Mouse (Mus musculus) small intestine, adult 2 months (tissue): ENCODE results near the gene Jade1.

Source experiments
- CTCF ChIP-seq: fragments of 200-500 bp; IDR thresholded peaks from 2 replicates; pipeline ENCODE4 v1.5.1; 2012; ENCODE audit warnings: low read depth, mild to moderate bottlenecking, control low read depth, inconsistent platforms, low read length, moderate library complexity, mixed read lengths; ENCODE audit not compliant: insufficient replicate concordance, insufficient read length; ENCODE audit errors: extremely low read depth
- POLR2A ChIP-seq: fragments of 200-500 bp; IDR thresholded peaks from 2 replicates; pipeline ENCODE4 v1.6.1; 2012; ENCODE audit warnings: low read depth, mild to moderate bottlenecking, control low read depth, inconsistent platforms, low read length, moderate library complexity

DNA sequence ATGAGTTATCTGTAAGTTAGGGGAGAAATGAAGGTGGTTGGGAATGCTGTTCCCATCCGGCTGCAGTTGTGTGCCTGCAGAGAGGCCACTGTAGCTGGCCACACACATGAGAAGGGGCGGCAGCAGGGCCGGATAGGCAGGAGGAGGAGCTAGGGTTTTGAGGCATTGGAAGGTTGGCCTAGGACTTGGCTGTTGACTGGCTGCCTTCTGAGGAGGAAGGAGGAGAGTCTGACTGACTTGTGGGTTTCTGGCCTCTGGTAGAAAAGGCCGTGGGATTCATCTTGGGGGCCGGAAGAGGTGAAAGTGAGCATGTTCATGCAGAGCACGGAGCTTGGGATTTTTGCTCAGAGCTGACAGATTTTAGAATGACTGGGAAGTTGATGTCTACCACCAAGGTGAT is 32.1 kb downstream of the Jade1 start:
- TF ChIP-seq POLR2A (no peak), CTCF (no peak)
